Mouse (Mus musculus): ENCODE results near the gene Vwa5b2. TPM values are rescaled to one million over a fixed set of nuclear protein-coding genes. Genes with fewer than 3 reads are reported as not detected.

Gene Vwa5b2
- total RNA-seq, 1 experiment from 2014 or later, result 1.5 TPM

Small RNA genes lying within 50 kb of the gene (microRNA-seq; reads per million reads assigned to microRNA genes)
- 2.7 to 6.0 reads per million in 2 experiments for gene Mir1224

Other genes with a start within 250 kb of the Vwa5b2 start
- 73.8 and 89.1 TPM in 2 replicates for gene Abcc5, start 163.1 kb upstream of the Vwa5b2 start, total RNA-seq (2021)
- gene Eif2b5, start 90.7 kb upstream of the Vwa5b2 start, total RNA-seq (2021), result 58.3 and 63.8 TPM in 2 replicates
- 43.9 and 46.2 TPM in 2 replicates for gene Dvl3, start 72.5 kb upstream of the Vwa5b2 start, total RNA-seq (2021)
- gene Ap2m1, start 54.0 kb upstream of the Vwa5b2 start, total RNA-seq (2021), result 291 and 310 TPM in 2 replicates
- 87.3 and 101 TPM in 2 replicates for gene Abcf3, start 40.9 kb upstream of the Vwa5b2 start, total RNA-seq (2021)
- gene Eef1akmt4, start 22.1 kb downstream of the Vwa5b2 start, total RNA-seq (2021), result 7.2 and 9.1 TPM in 2 replicates
- not detected in 2 replicates for gene Gm49333, start 22.1 kb downstream of the Vwa5b2 start, total RNA-seq (2021)
- 26.2 and 41.4 TPM in 2 replicates for gene Alg3, start 22.3 kb downstream of the Vwa5b2 start, total RNA-seq (2021)
- gene Camk2n2, start 31.8 kb downstream of the Vwa5b2 start, total RNA-seq (2021), result 15.8 and 27.8 TPM in 2 replicates
- 11.4 and 15.0 TPM in 2 replicates for gene Ece2, start 40.4 kb downstream of the Vwa5b2 start, total RNA-seq (2021)
- gene Psmd2, start 62.2 kb downstream of the Vwa5b2 start, total RNA-seq (2021), result 279 and 296 TPM in 2 replicates
- gene Eif4g1, start 78.8 kb downstream of the Vwa5b2 start, total RNA-seq (2021), result 337 and 368 TPM in 2 replicates
- gene Fam131a, start 103.8 kb downstream of the Vwa5b2 start, total RNA-seq (2021), result 14.8 and 17.6 TPM in 2 replicates
- gene Polr2h, start 128.2 kb downstream of the Vwa5b2 start, total RNA-seq (2021), result 49.8 and 56.3 TPM in 2 replicates
- gene Clcn2, start 128.3 kb downstream of the Vwa5b2 start, total RNA-seq (2021), result 45.9 and 74.4 TPM in 2 replicates
- 8.1 and 13.5 TPM in 2 replicates for gene Chrd, start 143.7 kb downstream of the Vwa5b2 start, total RNA-seq (2021)
- 1.6 and 3.2 TPM in 2 replicates for gene Thpo, start 145.0 kb downstream of the Vwa5b2 start, total RNA-seq (2021)